Mouse (Mus musculus): ENCODE measurements around the gene Rnf8.

DNA sequence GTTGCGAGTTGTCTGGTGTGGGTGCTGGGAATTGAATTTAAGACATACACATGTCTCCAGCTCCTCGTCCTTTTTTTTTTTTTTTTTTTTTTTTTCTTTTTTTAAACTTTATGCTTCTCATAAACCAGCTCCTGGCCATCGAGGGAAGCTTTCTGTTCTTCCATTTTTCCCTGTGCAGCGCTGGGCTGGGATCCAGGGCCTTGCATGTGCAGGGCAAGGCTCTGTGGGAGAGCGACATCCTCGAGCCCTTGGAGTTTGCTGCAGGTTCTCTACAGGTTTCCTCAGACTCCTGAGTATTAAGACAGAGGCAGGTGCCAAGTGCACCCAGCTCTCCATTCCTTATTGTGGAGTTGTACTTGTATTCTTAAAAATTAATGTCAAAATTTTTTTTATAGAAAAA lies 47.6 kb downstream of the Rnf8 start:
- TF ChIP-seq CTCF (IDR thresholded peaks at IDR 0.05; ENCODE audit: control insufficient read depth, insufficient read depth, insufficient replicate concordance, low read depth, low read length) (no peak), POLR2A (IDR thresholded peaks at IDR 0.05; ENCODE audit: control insufficient read depth, low read depth, low read length) (no peak)
